Mouse (Mus musculus): ENCODE data around the gene Bud13. TPM values are rescaled to one million over a fixed set of nuclear protein-coding genes. Genes with fewer than 3 reads are reported as not detected.
A peak's percentile ranks its signal among the peaks of the same experiment; 100 is the strongest.
"Not testable (repeated sequence)": the region's sequence is repeated elsewhere in the genome, so short reads cannot be mapped to it uniquely, and the experiment has no call there.

Bud13 gene
- polyA plus RNA-seq, 1 experiment from 2014 or later = 29.9 TPM

DNA sequence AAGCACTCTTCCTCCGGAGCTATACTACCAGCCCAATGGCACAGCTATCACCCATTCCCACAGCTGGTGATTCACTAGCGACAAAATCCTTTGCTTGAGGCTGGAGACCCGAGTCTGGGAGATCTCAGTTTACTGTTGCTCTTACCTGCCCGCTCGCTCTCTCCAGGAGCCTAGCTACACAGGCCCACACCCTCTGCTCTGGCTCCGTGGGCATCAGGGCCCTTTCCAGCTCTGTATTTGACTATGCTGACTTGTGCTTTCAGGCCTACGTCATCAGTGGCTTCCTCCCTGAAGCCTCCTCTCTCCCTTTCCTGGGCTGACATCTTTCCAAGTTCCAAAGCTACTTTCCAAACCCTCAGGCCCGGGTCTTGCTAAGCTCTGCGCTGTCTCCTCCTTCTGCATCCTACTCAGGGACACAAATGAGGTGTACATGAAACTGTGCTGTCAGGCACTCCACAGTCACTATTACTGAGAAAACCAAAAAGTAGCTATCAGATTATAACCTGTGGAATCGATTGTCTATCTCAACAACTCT lies 52.7 kb downstream of the Bud13 start:
- Histone ChIP-seq H3K9me3 (ENCODE audit: control insufficient read depth, low read length) (no peaks in the 10 kb centered on the region), H3K4me2 (ENCODE audit: low read depth, low read length, severe bottlenecking) (no peak overlapping the region), H3K4me1 (replicated peaks; ENCODE audit: control insufficient read depth, insufficient read depth, low read length) (peaks cover 16% of the 10 kb centered on the region), H3K36me3 (ENCODE audit: control insufficient read depth, insufficient read depth, low read length) (no peaks in the 10 kb centered on the region), H3K27ac (ENCODE audit: low read depth, low read length) (no peak overlapping the region), H3K9ac (ENCODE audit: low read length) (no peak overlapping the region), H3K4me3 (ENCODE audit: low read depth, low read length) (no peak overlapping the region), H3K27me3 (ENCODE audit: control insufficient read depth, insufficient read depth, low read length) (peaks cover 2% of the 10 kb centered on the region)
- DNase-seq (ENCODE audit: low spot score) = peak; percentile 40
- no peak for ATAC-seq (replicated peaks; ENCODE audit: low FRiP score)
- 75% methylated on average over 10 of the region's 10 CpGs for WGBS

DNA sequence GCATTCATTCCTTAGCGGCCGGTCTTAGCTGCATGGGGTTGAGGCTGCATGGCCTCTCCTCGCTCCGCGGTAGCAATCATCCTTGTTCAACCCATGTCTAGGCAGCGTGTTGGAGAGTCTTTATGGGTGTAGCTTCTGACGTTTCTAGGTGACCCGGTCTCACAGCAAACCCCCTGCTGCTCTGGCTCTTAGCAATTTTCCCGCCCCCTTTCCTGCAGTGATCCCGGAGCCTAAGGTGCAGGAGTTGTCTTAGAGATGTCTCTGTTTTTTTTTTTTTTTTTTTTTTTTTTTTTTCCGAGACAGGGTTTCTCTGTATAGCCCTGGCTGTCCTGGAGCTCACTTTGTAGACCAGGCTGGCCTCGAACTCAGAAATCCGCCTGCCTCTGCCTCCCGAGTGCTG lies 53.5 kb downstream of the Bud13 start:
- not testable (repeated sequence) for H3K9me3 ChIP-seq (ENCODE audit: control insufficient read depth, low read length); ATAC-seq (replicated peaks; ENCODE audit: low FRiP score); H3K36me3 ChIP-seq (ENCODE audit: control insufficient read depth, insufficient read depth, low read length); H3K27ac ChIP-seq (ENCODE audit: low read depth, low read length); H3K4me2 ChIP-seq (ENCODE audit: low read depth, low read length, severe bottlenecking); H3K4me3 ChIP-seq (ENCODE audit: low read depth, low read length); H3K27me3 ChIP-seq (ENCODE audit: control insufficient read depth, insufficient read depth, low read length); H3K9ac ChIP-seq (ENCODE audit: low read length)
- peak; percentile 40 for DNase-seq (ENCODE audit: low spot score)
- H3K4me1 ChIP-seq (replicated peaks; ENCODE audit: control insufficient read depth, insufficient read depth, low read length) = peaks cover 16% of the 10 kb centered on the region
- WGBS = 79% methylated on average over 13 of the region's 14 CpGs

DNA sequence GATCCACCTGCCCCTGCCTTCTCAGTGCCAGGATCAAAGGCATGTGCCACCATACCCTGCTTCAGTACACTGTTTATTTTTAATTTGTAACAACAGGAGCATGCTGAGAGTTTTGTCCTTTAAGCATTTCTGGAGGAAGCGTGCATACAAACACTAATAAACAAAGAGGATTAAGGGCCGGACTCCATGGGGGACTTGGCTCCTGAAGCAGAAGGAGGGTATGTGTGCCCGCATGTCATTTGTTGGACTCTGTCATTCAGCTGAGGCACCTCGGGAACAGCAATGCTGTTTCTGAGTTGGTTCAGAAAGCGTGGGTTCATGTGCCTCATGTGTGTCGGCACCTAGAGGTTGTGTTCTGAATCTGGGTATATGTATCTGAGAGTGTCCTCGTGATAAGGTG lies 54.5 kb downstream of the Bud13 start:
- Histone ChIP-seq H3K4me2 (ENCODE audit: low read depth, low read length, severe bottlenecking) (no peak overlapping the region), H3K9ac (ENCODE audit: low read length) (no peak overlapping the region), H3K4me1 (replicated peaks; ENCODE audit: control insufficient read depth, insufficient read depth, low read length) (peaks cover 16% of the 10 kb centered on the region), H3K9me3 (ENCODE audit: control insufficient read depth, low read length) (no peaks in the 10 kb centered on the region), H3K4me3 (ENCODE audit: low read depth, low read length) (no peak overlapping the region), H3K27me3 (ENCODE audit: control insufficient read depth, insufficient read depth, low read length) (peaks cover 2% of the 10 kb centered on the region), H3K27ac (ENCODE audit: low read depth, low read length) (no peak overlapping the region), H3K36me3 (ENCODE audit: control insufficient read depth, insufficient read depth, low read length) (no peaks in the 10 kb centered on the region)
- no peak for ATAC-seq (replicated peaks; ENCODE audit: low FRiP score)
- peak; percentile 43 for DNase-seq (ENCODE audit: low spot score)
- WGBS = 47% methylated on average over 7 of the region's 7 CpGs

DNA sequence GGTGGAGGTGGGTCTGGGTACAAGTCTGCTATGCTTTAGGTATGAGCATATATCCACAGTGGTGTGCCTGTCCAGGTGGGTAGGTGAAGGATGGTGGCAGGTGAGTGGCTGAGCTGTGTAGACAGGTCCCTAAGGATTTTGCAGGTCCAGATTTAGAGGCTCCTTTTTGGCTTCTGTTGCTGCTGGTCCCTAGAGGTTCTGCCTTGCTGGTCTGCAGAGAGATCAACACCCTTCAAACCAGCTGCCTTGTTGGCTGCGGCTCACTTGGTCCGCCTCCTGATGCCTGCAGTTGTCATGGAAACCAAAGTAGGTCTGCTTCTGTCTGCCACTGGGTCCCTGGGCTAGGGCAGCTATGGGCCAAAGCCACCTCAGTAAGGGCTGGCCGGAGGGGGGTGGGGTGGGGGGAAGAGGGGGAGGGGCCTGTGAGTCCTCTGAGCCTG lies 55.1 kb downstream of the Bud13 start:
- peak; percentile 73 for ATAC-seq (replicated peaks; ENCODE audit: low FRiP score)
- H3K27ac ChIP-seq (ENCODE audit: low read depth, low read length) = no peak overlapping the region
- no peaks in the 10 kb centered on the region for H3K9me3 ChIP-seq (ENCODE audit: control insufficient read depth, low read length)
- H3K27me3 ChIP-seq (ENCODE audit: control insufficient read depth, insufficient read depth, low read length) = peaks cover 2% of the 10 kb centered on the region
- H3K4me1 ChIP-seq (replicated peaks; ENCODE audit: control insufficient read depth, insufficient read depth, low read length) = peaks cover 16% of the 10 kb centered on the region
- H3K9ac ChIP-seq (ENCODE audit: low read length) = no peak overlapping the region
- H3K4me2 ChIP-seq (ENCODE audit: low read depth, low read length, severe bottlenecking) = no peak overlapping the region
- no peaks in the 10 kb centered on the region for H3K36me3 ChIP-seq (ENCODE audit: control insufficient read depth, insufficient read depth, low read length)
- no peak overlapping the region for H3K4me3 ChIP-seq (ENCODE audit: low read depth, low read length)
- WGBS = 0% methylated on average over 3 of the region's 3 CpGs
- peak; percentile 75 for DNase-seq (ENCODE audit: low spot score)

DNA sequence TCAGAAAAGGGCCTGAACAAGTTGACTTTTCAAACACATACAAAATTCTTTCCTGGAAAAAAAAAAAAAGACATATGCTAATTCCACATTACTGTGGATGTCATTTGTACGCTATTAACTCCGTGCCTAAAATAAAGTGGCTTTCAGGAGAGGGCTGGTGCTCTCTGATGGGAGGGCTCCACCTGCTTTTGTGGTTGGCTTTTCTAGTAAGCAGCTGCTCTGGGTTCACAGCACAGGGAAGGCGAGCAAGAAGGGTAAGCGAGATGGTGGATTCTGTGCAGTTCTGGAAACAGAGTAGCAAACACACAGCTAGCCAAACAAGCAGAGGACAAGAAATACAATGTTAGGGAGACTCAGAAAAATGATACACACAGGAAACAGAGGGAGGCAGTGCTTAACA lies 55.6 kb downstream of the Bud13 start:
- WGBS = 19% methylated on average over 4 of the region's 4 CpGs
- Histone ChIP-seq H3K9ac (ENCODE audit: low read length) (no peak overlapping the region), H3K27me3 (ENCODE audit: control insufficient read depth, insufficient read depth, low read length) (peaks cover 2% of the 10 kb centered on the region), H3K36me3 (ENCODE audit: control insufficient read depth, insufficient read depth, low read length) (no peaks in the 10 kb centered on the region), H3K27ac (ENCODE audit: low read depth, low read length) (peak overlapping the region; percentile 59; the same call in 1 of the 2 replicates), H3K4me2 (ENCODE audit: low read depth, low read length, severe bottlenecking) (no peak overlapping the region), H3K4me3 (ENCODE audit: low read depth, low read length) (no peak overlapping the region), H3K9me3 (ENCODE audit: control insufficient read depth, low read length) (no peaks in the 10 kb centered on the region), H3K4me1 (replicated peaks; ENCODE audit: control insufficient read depth, insufficient read depth, low read length) (peaks cover 16% of the 10 kb centered on the region)
- ATAC-seq (replicated peaks; ENCODE audit: low FRiP score) (no peak), DNase-seq (ENCODE audit: low spot score) (peak; percentile 49)

DNA sequence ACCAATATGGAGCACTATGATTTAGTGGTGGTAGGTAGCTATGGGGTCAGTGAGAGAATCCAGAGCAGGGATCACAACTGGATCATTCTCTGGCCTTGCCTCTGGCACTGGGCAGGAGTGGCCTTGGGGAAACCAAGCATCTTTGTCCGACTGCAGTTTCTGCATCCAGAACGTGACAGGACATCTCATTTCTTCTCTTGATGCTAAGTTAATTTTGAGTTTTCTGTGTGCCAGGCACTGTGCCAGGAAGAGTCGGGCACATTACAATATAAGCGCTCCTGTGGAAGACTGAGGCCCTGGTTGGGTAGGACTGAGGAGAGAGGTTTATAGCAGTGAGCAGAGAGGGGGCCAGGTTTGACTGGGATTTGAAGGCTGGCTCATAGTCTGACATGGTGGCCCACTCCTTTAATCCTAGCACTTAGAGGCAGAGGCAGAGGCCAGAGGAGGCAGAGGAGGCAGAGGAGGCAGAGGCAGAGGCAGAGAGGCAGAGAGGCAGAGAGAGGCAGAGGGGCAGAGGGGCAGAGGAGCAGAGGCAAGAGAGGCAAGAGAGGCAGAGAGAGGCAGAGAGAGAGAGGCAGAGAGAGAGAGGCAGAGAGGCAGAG lies 56.3 kb downstream of the Bud13 start:
- Histone ChIP-seq H3K9ac (ENCODE audit: low read length) (no peak overlapping the region), H3K4me3 (ENCODE audit: low read depth, low read length) (no peak overlapping the region), H3K9me3 (ENCODE audit: control insufficient read depth, low read length) (no peaks in the 10 kb centered on the region), H3K36me3 (ENCODE audit: control insufficient read depth, insufficient read depth, low read length) (no peaks in the 10 kb centered on the region), H3K4me2 (ENCODE audit: low read depth, low read length, severe bottlenecking) (no peak overlapping the region), H3K27ac (ENCODE audit: low read depth, low read length) (no peak overlapping the region), H3K4me1 (replicated peaks; ENCODE audit: control insufficient read depth, insufficient read depth, low read length) (peaks cover 16% of the 10 kb centered on the region), H3K27me3 (ENCODE audit: control insufficient read depth, insufficient read depth, low read length) (peaks cover 2% of the 10 kb centered on the region)
- DNase-seq (ENCODE audit: low spot score) (peak; percentile 34), ATAC-seq (replicated peaks; ENCODE audit: low FRiP score) (no peak)
- 82% methylated on average over 4 of the region's 4 CpGs for WGBS

DNA sequence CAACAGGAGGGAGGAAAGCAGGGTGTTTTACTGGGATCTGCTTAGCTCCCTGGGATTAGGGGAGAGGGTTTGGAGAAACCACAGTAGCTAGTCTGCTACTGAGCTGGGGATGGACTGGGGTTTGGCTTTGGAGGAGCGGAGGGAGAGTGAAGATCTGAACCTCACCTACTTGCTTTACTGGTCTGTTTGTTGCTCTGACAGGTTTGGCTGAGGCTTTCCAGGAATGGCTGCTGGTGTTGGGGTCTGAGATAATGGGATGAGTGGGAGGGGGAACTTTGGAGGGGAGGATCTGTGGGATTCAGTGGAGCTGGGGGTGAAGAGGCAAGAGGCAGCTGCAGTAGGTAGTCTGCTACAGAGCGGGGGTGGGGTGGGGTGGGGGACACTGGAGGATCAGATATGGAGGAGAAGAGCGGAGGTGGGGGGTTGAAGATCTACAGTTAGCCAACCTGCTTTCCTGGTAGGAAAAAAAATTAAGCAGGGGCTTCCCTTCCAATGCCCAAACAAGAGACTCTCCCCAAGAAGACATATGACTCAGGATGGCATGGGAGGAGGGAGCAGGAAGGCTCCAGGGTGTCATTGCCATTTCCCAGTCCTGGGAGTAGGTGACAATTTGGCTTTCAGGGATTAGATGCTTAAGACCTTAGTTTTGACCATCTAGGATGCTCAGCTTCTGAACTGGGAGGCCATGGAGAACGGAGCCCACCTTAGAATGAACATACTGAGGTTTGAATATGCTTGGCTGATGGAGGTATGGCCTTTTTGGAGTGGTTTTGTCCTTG lies 63.3 kb downstream of the Bud13 start:
- Histone ChIP-seq H3K27ac (ENCODE audit: low read depth, low read length) (no peak overlapping the region), H3K4me2 (ENCODE audit: low read depth, low read length, severe bottlenecking) (no peak overlapping the region), H3K4me1 (replicated peaks; ENCODE audit: control insufficient read depth, insufficient read depth, low read length) (no peaks in the 10 kb centered on the region; the same call in 1 of the 2 replicates), H3K36me3 (ENCODE audit: control insufficient read depth, insufficient read depth, low read length) (no peaks in the 10 kb centered on the region), H3K9me3 (ENCODE audit: control insufficient read depth, low read length) (no peaks in the 10 kb centered on the region), H3K4me3 (ENCODE audit: low read depth, low read length) (no peak overlapping the region), H3K27me3 (ENCODE audit: control insufficient read depth, insufficient read depth, low read length) (no peaks in the 10 kb centered on the region), H3K9ac (ENCODE audit: low read length) (no peak overlapping the region)
- 93% methylated on average over 4 of the region's 4 CpGs for WGBS
- ATAC-seq (replicated peaks; ENCODE audit: low FRiP score) (no peak), DNase-seq (ENCODE audit: low spot score) (no peak)

Data from forebrain, embryonic 11.5 days (tissue).